Mouse (Mus musculus): ENCODE results near the gene Serpina3m. TPM values are rescaled to one million over a fixed set of nuclear protein-coding genes. Genes with fewer than 3 reads are reported as not detected.
"Not testable (repeated sequence)": the region's sequence is repeated elsewhere in the genome, so short reads cannot be mapped to it uniquely, and the experiment has no call there.

Serpina3m gene
- polyA plus RNA-seq, 1 experiment from 2014 or later = not detected

GRCm38 (mm10) chr12:104338705-104339104, 419 bp downstream of the Serpina3m start:
- no peak overlapping the region for H3K9ac ChIP-seq (ENCODE audit: low read length)
- no peak overlapping the region for H3K27ac ChIP-seq (ENCODE audit: low read depth, low read length)
- H3K9me3 ChIP-seq (ENCODE audit: control insufficient read depth, low read length) = no peaks in the 10 kb centered on the region
- ATAC-seq (ENCODE audit: insufficient read depth, low FRiP score, low TSS enrichment) (no peak), DNase-seq (ENCODE audit: low spot score) (no peak)
- WGBS = 89% methylated on average over 3 of the region's 3 CpGs
- no peaks in the 10 kb centered on the region for H3K27me3 ChIP-seq (ENCODE audit: control insufficient read depth, insufficient read depth, low read length)
- no peak overlapping the region for H3K4me3 ChIP-seq (ENCODE audit: low read depth, low read length)
- H3K36me3 ChIP-seq (ENCODE audit: control insufficient read depth, insufficient read depth, low read length) = no peaks in the 10 kb centered on the region
- no peak overlapping the region for H3K4me2 ChIP-seq (ENCODE audit: low read depth)
- no peaks in the 10 kb centered on the region for H3K4me1 ChIP-seq (ENCODE audit: control insufficient read depth, insufficient read depth, low read length)

GRCm38 (mm10) chr12:104342489-104342888, 4.2 kb downstream of the Serpina3m start:
- H3K4me1 ChIP-seq (ENCODE audit: control insufficient read depth, insufficient read depth, low read length); H3K36me3 ChIP-seq (ENCODE audit: control insufficient read depth, insufficient read depth, low read length); ATAC-seq (ENCODE audit: insufficient read depth, low FRiP score, low TSS enrichment): not testable (repeated sequence)

GRCm38 (mm10) chr12:104345181-104345580, 6.9 kb downstream of the Serpina3m start:
- H3K27me3 ChIP-seq (ENCODE audit: control insufficient read depth, insufficient read depth, low read length) = no peaks in the 10 kb centered on the region
- H3K9ac ChIP-seq (ENCODE audit: low read length) = no peak overlapping the region
- 78% methylated on average over 2 of the region's 2 CpGs for WGBS
- H3K4me3 ChIP-seq (ENCODE audit: low read depth, low read length) = no peak overlapping the region
- ATAC-seq (ENCODE audit: insufficient read depth, low FRiP score, low TSS enrichment) = no peak
- no peaks in the 10 kb centered on the region for H3K4me1 ChIP-seq (ENCODE audit: control insufficient read depth, insufficient read depth, low read length)
- H3K4me2 ChIP-seq (ENCODE audit: low read depth) = no peak overlapping the region
- DNase-seq (ENCODE audit: low spot score) = no peak
- H3K36me3 ChIP-seq (ENCODE audit: control insufficient read depth, insufficient read depth, low read length) = no peaks in the 10 kb centered on the region
- no peaks in the 10 kb centered on the region for H3K9me3 ChIP-seq (ENCODE audit: control insufficient read depth, low read length)
- no peak overlapping the region for H3K27ac ChIP-seq (ENCODE audit: low read depth, low read length)

More at GRCm38 (mm10) chr12:104342489-104342888, 4.2 kb downstream of the Serpina3m start:
- DNase-seq (ENCODE audit: low spot score); H3K9ac ChIP-seq (ENCODE audit: low read length); H3K9me3 ChIP-seq (ENCODE audit: control insufficient read depth, low read length); H3K27ac ChIP-seq (ENCODE audit: low read depth, low read length); H3K27me3 ChIP-seq (ENCODE audit: control insufficient read depth, insufficient read depth, low read length); H3K4me2 ChIP-seq (ENCODE audit: low read depth); H3K4me3 ChIP-seq (ENCODE audit: low read depth, low read length): not testable (repeated sequence)

- no peak overlapping the region for H3K27ac ChIP-seq (ENCODE audit: low read depth, low read length)
- no peak overlapping the region for H3K9ac ChIP-seq (ENCODE audit: low read length)
- H3K4me1 ChIP-seq (ENCODE audit: control insufficient read depth, insufficient read depth, low read length) = no peaks in the 10 kb centered on the region
- no peak for ATAC-seq (ENCODE audit: insufficient read depth, low FRiP score, low TSS enrichment)
- no peak overlapping the region for H3K4me2 ChIP-seq (ENCODE audit: low read depth)
- DNase-seq (ENCODE audit: low spot score) = no peak
- no peak overlapping the region for H3K4me3 ChIP-seq (ENCODE audit: low read depth, low read length)
- no peaks in the 10 kb centered on the region for H3K27me3 ChIP-seq (ENCODE audit: control insufficient read depth, insufficient read depth, low read length)
- no peaks in the 10 kb centered on the region for H3K9me3 ChIP-seq (ENCODE audit: control insufficient read depth, low read length)
- no peaks in the 10 kb centered on the region for H3K36me3 ChIP-seq (ENCODE audit: control insufficient read depth, insufficient read depth, low read length)
Measured at GRCm38 (mm10) chr12:104345707-104346106, 7.4 kb downstream of the Serpina3m start.

GRCm38 (mm10) chr12:104347091-104347490, 8.8 kb downstream of the Serpina3m start:
- H3K36me3 ChIP-seq (ENCODE audit: control insufficient read depth, insufficient read depth, low read length) = no peaks in the 10 kb centered on the region
- DNase-seq (ENCODE audit: low spot score) (no peak), ATAC-seq (ENCODE audit: insufficient read depth, low FRiP score, low TSS enrichment) (no peak)
- H3K4me3 ChIP-seq (ENCODE audit: low read depth, low read length) = no peak overlapping the region
- H3K9ac ChIP-seq (ENCODE audit: low read length) = no peak overlapping the region
- H3K9me3 ChIP-seq (ENCODE audit: control insufficient read depth, low read length) = no peaks in the 10 kb centered on the region
- H3K4me1 ChIP-seq (ENCODE audit: control insufficient read depth, insufficient read depth, low read length) = no peaks in the 10 kb centered on the region
- H3K4me2 ChIP-seq (ENCODE audit: low read depth) = no peak overlapping the region
- WGBS = 95% methylated on average over 2 of the region's 2 CpGs
- H3K27ac ChIP-seq (ENCODE audit: low read depth, low read length) = no peak overlapping the region
- no peaks in the 10 kb centered on the region for H3K27me3 ChIP-seq (ENCODE audit: control insufficient read depth, insufficient read depth, low read length)

GRCm38 (mm10) chr12:104351812-104352211, 13.5 kb downstream of the Serpina3m start:
- DNase-seq (ENCODE audit: low spot score) = peak; percentile 23
- H3K9ac ChIP-seq (ENCODE audit: low read length) = not testable (repeated sequence)

GRCm38 (mm10) chr12:104356006-104356405, 17.7 kb downstream of the Serpina3m start:
- H3K9me3 ChIP-seq (ENCODE audit: control insufficient read depth, low read length) = no peaks in the 10 kb centered on the region
- no peaks in the 10 kb centered on the region for H3K4me1 ChIP-seq (ENCODE audit: control insufficient read depth, insufficient read depth, low read length)
- no peaks in the 10 kb centered on the region for H3K27me3 ChIP-seq (ENCODE audit: control insufficient read depth, insufficient read depth, low read length)
- no peak overlapping the region for H3K4me3 ChIP-seq (ENCODE audit: low read depth, low read length)
- H3K27ac ChIP-seq (ENCODE audit: low read depth, low read length) = no peak overlapping the region
- ATAC-seq (ENCODE audit: insufficient read depth, low FRiP score, low TSS enrichment) (no peak), DNase-seq (ENCODE audit: low spot score) (no peak)
- no peak overlapping the region for H3K4me2 ChIP-seq (ENCODE audit: low read depth)
- H3K36me3 ChIP-seq (ENCODE audit: control insufficient read depth, insufficient read depth, low read length) = no peaks in the 10 kb centered on the region
- no peak overlapping the region for H3K9ac ChIP-seq (ENCODE audit: low read length)
- 94% methylated on average over 3 of the region's 3 CpGs for WGBS

More at GRCm38 (mm10) chr12:104351812-104352211, 13.5 kb downstream of the Serpina3m start:
- not testable (repeated sequence) for H3K27ac ChIP-seq (ENCODE audit: low read depth, low read length); H3K27me3 ChIP-seq (ENCODE audit: control insufficient read depth, insufficient read depth, low read length); H3K36me3 ChIP-seq (ENCODE audit: control insufficient read depth, insufficient read depth, low read length); H3K9me3 ChIP-seq (ENCODE audit: control insufficient read depth, low read length); H3K4me3 ChIP-seq (ENCODE audit: low read depth, low read length); H3K4me1 ChIP-seq (ENCODE audit: control insufficient read depth, insufficient read depth, low read length); ATAC-seq (ENCODE audit: insufficient read depth, low FRiP score, low TSS enrichment); H3K4me2 ChIP-seq (ENCODE audit: low read depth)
- WGBS = 41% methylated on average over 3 of the region's 3 CpGs

- no peak for ATAC-seq (ENCODE audit: insufficient read depth, low FRiP score, low TSS enrichment)
- H3K4me2 ChIP-seq (ENCODE audit: low read depth) = no peak overlapping the region
- DNase-seq (ENCODE audit: low spot score) = no peak
- no peaks in the 10 kb centered on the region for H3K36me3 ChIP-seq (ENCODE audit: control insufficient read depth, insufficient read depth, low read length)
- no peak overlapping the region for H3K27ac ChIP-seq (ENCODE audit: low read depth, low read length)
- no peaks in the 10 kb centered on the region for H3K9me3 ChIP-seq (ENCODE audit: control insufficient read depth, low read length)
- H3K4me1 ChIP-seq (ENCODE audit: control insufficient read depth, insufficient read depth, low read length) = no peaks in the 10 kb centered on the region
- H3K4me3 ChIP-seq (ENCODE audit: low read depth, low read length) = no peak overlapping the region
- H3K9ac ChIP-seq (ENCODE audit: low read length) = no peak overlapping the region
- no peaks in the 10 kb centered on the region for H3K27me3 ChIP-seq (ENCODE audit: control insufficient read depth, insufficient read depth, low read length)
- 85% methylated on average over 3 of the region's 3 CpGs for WGBS
Measured at GRCm38 (mm10) chr12:104369986-104370385, 31.7 kb downstream of the Serpina3m start.

GRCm38 (mm10) chr12:104377179-104377578, 38.9 kb downstream of the Serpina3m start:
- 78% methylated on average over 5 of the region's 5 CpGs for WGBS
- H3K9me3 ChIP-seq (ENCODE audit: control insufficient read depth, low read length); H3K27ac ChIP-seq (ENCODE audit: low read depth, low read length); H3K4me3 ChIP-seq (ENCODE audit: low read depth, low read length); ATAC-seq (ENCODE audit: insufficient read depth, low FRiP score, low TSS enrichment); DNase-seq (ENCODE audit: low spot score); H3K4me2 ChIP-seq (ENCODE audit: low read depth); H3K27me3 ChIP-seq (ENCODE audit: control insufficient read depth, insufficient read depth, low read length); H3K4me1 ChIP-seq (ENCODE audit: control insufficient read depth, insufficient read depth, low read length); H3K9ac ChIP-seq (ENCODE audit: low read length); H3K36me3 ChIP-seq (ENCODE audit: control insufficient read depth, insufficient read depth, low read length): not testable (repeated sequence)

All from neural tube, embryonic 11.5 days (tissue).